Mouse (Mus musculus): ENCODE measurements at regions not wholly inside any gene's neighbourhood (a gene's known extent, or its start where the extent isn't known, plus 50 kb on each side); places are given as distances from the start of the nearest gene placed in this dataset.

DNA sequence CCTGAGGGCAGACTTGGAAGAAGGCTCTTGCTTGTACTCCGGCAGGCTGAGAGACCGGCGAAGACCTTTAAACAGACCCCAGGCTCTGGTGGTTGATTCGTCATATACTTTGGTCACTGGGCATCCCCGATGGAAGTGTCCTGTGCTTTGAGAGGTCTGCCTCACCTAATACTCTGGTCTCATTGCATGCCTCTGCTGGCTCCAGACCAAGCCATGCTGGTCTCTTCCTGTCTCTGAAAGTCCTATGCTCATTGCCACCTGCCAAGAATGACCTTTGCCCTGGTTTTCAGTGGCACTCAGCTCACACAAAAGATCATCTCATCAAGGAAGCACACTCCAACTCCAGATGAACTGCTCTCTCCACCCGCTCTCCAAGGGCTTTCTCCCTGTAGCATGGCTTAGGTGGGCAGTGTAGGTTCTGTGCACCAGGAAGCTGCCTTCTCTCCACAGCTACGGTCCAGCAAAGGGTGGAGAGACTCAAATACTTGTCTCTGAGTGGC, 126.0 kb upstream of the Rcn1 start:
- no peak for TF ChIP-seq POLR2A (IDR thresholded peaks at IDR 0.05; ENCODE audit: borderline replicate concordance, extremely low read depth, insufficient read depth, insufficient read length, poor library complexity, severe bottlenecking)
- TF ChIP-seq CTCF (IDR thresholded peaks at IDR 0.05; ENCODE audit: borderline replicate concordance, extremely low read depth, insufficient read depth, insufficient read length), result no peak
